Mouse (Mus musculus) lung, embryonic 15.5 days (tissue): ENCODE data around the gene Grwd1. TPM values are rescaled to one million over a fixed set of nuclear protein-coding genes. Genes with fewer than 3 reads are reported as not detected.

ENCODE experiments used
- ATAC-seq: fragments of 200-750 bp; cut with Nextera tagmentation; 2 replicates; pipeline ENCODE4 v1.8.0; 2017; ENCODE audit warnings: moderate number of reproducible peaks, borderline replicate concordance; ENCODE audit not compliant: low FRiP score, low TSS enrichment; ENCODE audit errors: extremely low read depth
- H3K27ac ChIP-seq: fragments of 300-500 bp; sonication (generic); 2 replicates; pipeline ENCODE4 v1.5.1; 2015; ENCODE audit warnings: moderate library complexity, mild to moderate bottlenecking, inconsistent platforms
- H3K27me3 ChIP-seq: fragments of 300-500 bp; sonication (generic); 2 replicates; pipeline ENCODE4 v1.6.1; 2015; ENCODE audit warnings: inconsistent platforms
- H3K36me3 ChIP-seq: fragments of 300-500 bp; sonication (generic); 2 replicates; pipeline ENCODE4 v1.6.1; 2015; ENCODE audit warnings: inconsistent platforms
- H3K4me1 ChIP-seq: fragments of 300-500 bp; sonication (generic); 2 replicates; pipeline ENCODE4 v1.6.1; 2015; ENCODE audit warnings: inconsistent platforms
- H3K4me2 ChIP-seq: fragments of 300-500 bp; sonication (generic); 2 replicates; pipeline ENCODE4 v1.6.1; 2015; ENCODE audit warnings: inconsistent platforms, mild to moderate bottlenecking, moderate library complexity
- H3K4me3 ChIP-seq: fragments of 300-500 bp; sonication (generic); 2 replicates; pipeline ENCODE4 v1.5.1; 2015; ENCODE audit warnings: mild to moderate bottlenecking, inconsistent platforms
- H3K9ac ChIP-seq: fragments of 300-500 bp; sonication (generic); 2 replicates; pipeline ENCODE4 v1.6.1; 2015; ENCODE audit warnings: inconsistent platforms
- H3K9me3 ChIP-seq: fragments of 300-500 bp; sonication (generic); 2 replicates; pipeline ENCODE4 v1.6.1; 2016; ENCODE audit warnings: inconsistent platforms
- WGBS: fragments of 180-500 bp; shearing (Covaris S2); methylation state at CpG from one replicate; pipeline ENCODE4 v1.1.7; 2015; 5-methylcytosine and 5-hydroxymethylcytosine counted together
- polyA plus RNA-seq: library from polyadenylated mRNA; unstranded; fragments of >200 nt; fragmentation: Nextera tagmentation; extraction: Ambion mirVana; gene quantifications from 2 replicates; pipeline ENCODE4 v1.2.1, GENCODE M21; 2015

The Grwd1 gene
- polyA plus RNA-seq, 1 experiment from 2014 or later, result 67.8 TPM

DNA sequence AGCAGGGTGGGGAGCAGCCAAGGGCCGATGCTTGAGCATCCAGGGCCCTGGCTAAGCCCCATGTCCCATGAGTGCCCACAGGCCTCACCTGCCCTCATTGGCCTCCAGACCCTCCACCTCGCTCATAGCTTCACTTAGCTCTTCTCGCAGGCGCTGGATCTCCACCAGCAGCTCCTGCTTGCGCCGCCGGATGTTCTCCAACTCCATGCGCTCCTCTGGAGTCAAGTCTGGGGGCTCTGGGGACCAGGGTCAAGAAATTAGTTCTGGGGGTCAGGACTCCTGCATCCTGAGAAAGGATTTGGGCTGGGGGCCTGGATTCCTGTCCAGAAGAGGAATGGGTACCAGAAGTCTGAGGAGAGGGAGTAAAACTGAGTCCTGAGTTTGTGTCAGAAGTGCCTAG, 17.8 kb downstream of the Grwd1 start:
- Histone ChIP-seq H3K27ac (no peak overlapping the region), H3K27me3 (no peaks in the 10 kb centered on the region), H3K4me1 (peaks cover 21% of the 10 kb centered on the region), H3K9ac (peak overlapping the region; percentile 100), H3K4me3 (peak overlapping the region; percentile 90), H3K4me2 (peak overlapping the region; percentile 72), H3K9me3 (no peaks in the 10 kb centered on the region), H3K36me3 (peaks cover 50% of the 10 kb centered on the region)
- ATAC-seq, result no peak
- 79% methylated on average over 8 of the region's 8 CpGs for WGBS

DNA sequence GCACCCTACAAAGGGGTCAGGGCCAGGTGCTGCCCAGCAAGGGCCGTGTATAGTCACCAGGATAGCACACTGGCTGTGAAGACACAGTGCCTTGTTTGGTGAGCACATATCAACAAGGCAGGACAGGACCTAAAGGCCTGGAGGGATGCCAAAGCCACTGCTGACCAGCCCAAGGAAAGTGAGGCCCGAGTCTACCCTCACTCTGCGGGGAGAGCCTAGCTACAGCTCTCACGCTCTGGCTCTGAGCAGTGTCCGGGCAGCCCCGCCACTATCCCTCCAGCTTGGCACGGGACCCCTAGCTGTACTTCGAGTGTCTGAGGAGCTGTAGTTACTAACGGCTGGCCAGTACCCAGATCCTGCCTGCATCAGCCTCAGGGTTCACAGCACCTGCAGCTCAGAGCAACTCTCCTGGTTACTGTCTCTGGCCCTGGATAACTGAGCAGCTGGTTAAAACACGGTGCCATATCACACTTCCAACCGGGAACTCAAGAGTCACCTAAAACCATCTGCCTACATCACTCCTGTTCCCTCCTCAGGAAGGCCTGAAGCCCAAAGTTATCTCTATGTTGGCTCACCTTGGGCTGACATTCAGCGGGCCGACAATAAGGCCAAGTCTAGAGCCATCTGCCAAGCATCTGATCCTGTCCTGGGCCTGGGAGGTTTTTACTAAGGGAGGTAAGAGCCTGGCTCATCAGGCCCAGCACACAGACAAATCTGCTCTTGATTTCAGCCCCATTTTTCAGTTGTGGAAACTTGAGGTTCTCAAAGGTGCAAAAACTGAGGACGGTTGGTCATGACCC, 21.3 kb downstream of the Grwd1 start:
- H3K9me3 ChIP-seq, result no peaks in the 10 kb centered on the region
- ATAC-seq, result no peak
- no peak overlapping the region for H3K4me3 ChIP-seq
- no peak overlapping the region for H3K4me2 ChIP-seq
- H3K27me3 ChIP-seq, result no peaks in the 10 kb centered on the region
- peaks cover 65% of the 10 kb centered on the region for H3K36me3 ChIP-seq
- no peak overlapping the region for H3K27ac ChIP-seq
- peaks cover 12% of the 10 kb centered on the region for H3K4me1 ChIP-seq
- WGBS, result 80% methylated on average over 14 of the region's 14 CpGs
- H3K9ac ChIP-seq, result no peak overlapping the region

DNA sequence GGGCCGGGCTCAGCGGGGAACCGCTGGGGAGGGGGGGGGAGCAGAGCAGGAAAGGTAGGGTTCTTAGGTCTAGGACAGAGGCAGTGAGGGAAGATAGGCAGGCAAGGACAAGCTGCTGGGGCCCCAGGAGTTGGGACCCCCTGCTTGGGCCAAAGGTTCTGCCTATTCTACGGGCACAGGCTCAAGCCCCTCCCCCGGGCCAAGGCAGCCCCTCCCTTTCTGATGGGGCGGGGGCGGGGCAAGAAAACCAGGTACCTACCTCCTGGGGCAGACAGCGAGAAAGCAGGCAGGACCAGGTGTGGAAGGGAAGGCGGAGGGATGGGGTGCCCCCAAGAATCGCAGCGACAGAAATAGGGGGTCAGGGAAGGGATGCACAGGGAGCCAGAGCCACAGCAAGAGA, 22.3 kb downstream of the Grwd1 start:
- H3K4me3 ChIP-seq, result no peak overlapping the region
- no peaks in the 10 kb centered on the region for H3K27me3 ChIP-seq
- H3K4me2 ChIP-seq, result no peak overlapping the region
- H3K36me3 ChIP-seq, result peaks cover 65% of the 10 kb centered on the region
- no peak for ATAC-seq
- 45% methylated on average over 11 of the region's 11 CpGs for WGBS
- H3K9me3 ChIP-seq, result no peaks in the 10 kb centered on the region
- H3K27ac ChIP-seq, result no peak overlapping the region
- peaks cover 12% of the 10 kb centered on the region for H3K4me1 ChIP-seq
- H3K9ac ChIP-seq, result no peak overlapping the region

- H3K9me3 ChIP-seq, result no peaks in the 10 kb centered on the region
- no peak for ATAC-seq
- 51% methylated on average over 5 of the region's 5 CpGs for WGBS
Measured at GRCm38 (mm10) chr7:45805941-45806340, 24.8 kb downstream of the Grwd1 start.

DNA sequence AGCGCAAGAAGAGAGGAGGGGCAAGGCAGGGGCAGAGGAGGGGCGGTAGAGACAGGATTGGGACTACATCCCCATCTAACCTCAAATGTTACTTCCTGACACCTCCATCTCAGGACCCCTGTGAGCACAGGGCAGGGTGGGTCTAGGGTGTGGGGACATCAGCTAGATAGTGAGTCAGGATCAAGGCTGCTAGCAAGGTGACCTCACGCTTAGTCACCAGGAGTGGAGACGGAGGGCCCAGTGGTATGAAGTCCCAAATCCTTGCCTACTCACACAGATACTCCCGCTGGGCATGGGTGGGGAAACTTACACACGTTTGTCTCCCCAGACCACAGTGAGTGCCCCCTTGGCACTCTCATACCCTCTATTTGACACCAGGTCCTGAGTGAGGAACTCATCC, 28.2 kb downstream of the Grwd1 start:
- no peak overlapping the region for H3K4me3 ChIP-seq
- H3K9me3 ChIP-seq, result no peaks in the 10 kb centered on the region
- no peak overlapping the region for H3K9ac ChIP-seq
- 88% methylated on average over 6 of the region's 6 CpGs for WGBS
- H3K27me3 ChIP-seq, result peaks cover 29% of the 10 kb centered on the region
- no peak overlapping the region for H3K4me2 ChIP-seq
- ATAC-seq, result no peak
- peaks cover 26% of the 10 kb centered on the region for H3K4me1 ChIP-seq
- H3K27ac ChIP-seq, result no peak overlapping the region
- peaks cover 11% of the 10 kb centered on the region for H3K36me3 ChIP-seq

More at GRCm38 (mm10) chr7:45805941-45806340, 24.8 kb downstream of the Grwd1 start:
- Histone ChIP-seq H3K4me2 (no peak overlapping the region), H3K4me1 (peaks cover 3% of the 10 kb centered on the region), H3K9ac (no peak overlapping the region), H3K36me3 (peaks cover 45% of the 10 kb centered on the region), H3K27ac (no peak overlapping the region), H3K27me3 (no peaks in the 10 kb centered on the region), H3K4me3 (no peak overlapping the region)

- Histone ChIP-seq H3K9ac (no peak overlapping the region), H3K9me3 (no peaks in the 10 kb centered on the region), H3K27me3 (peaks cover 38% of the 10 kb centered on the region), H3K36me3 (no peaks in the 10 kb centered on the region), H3K4me3 (peak overlapping the region; percentile 34), H3K4me2 (peak overlapping the region; percentile 64), H3K4me1 (peaks cover 27% of the 10 kb centered on the region), H3K27ac (peak overlapping the region; percentile 50; the same call in 1 of the 2 replicates)
- 2% methylated on average over 12 of the region's 12 CpGs for WGBS
- ATAC-seq, result peak; percentile 46; the same call in 1 of the 2 replicates
Measured at GRCm38 (mm10) chr7:45801348-45801747, 29.4 kb downstream of the Grwd1 start.

DNA sequence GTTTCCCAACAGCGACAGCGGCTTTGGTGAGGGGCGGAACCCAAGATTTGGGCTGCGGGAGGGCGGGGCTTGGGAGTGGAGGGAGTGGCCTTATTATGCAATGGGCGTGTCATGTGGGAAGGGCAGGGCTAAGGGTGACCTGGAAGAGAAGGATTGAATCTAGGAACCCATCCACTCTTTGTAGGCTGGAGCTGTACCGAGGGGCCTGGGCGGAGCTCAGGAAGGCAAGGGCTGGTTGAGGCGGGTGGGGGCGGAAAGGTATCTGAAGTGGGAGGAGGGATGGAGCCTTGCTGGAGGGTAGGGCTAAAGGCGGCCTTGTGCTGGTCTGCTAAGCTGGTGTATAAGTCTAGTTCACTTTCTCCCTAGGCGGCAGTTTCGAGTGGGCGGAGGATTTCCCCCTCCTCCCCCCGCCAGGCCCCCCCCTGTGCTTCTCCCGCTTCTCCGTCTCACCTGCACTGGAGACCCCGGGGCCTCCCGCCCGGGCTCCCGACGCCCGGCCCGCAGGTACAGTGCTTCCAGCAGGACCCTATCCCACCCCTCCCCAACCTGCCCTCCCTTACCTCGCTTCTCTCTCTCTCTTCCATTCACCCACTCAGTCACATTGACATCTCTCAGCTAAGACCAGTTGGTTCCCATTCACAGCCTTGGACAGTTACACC, 30.1 kb downstream of the Grwd1 start:
- Histone ChIP-seq H3K36me3 (no peaks in the 10 kb centered on the region), H3K4me3 (peak overlapping the region; percentile 34), H3K9ac (no peak overlapping the region), H3K4me1 (peaks cover 27% of the 10 kb centered on the region), H3K27ac (peak overlapping the region; percentile 54; the same call in 1 of the 2 replicates), H3K9me3 (no peaks in the 10 kb centered on the region), H3K4me2 (peak overlapping the region; percentile 64), H3K27me3 (peaks cover 38% of the 10 kb centered on the region)
- WGBS, result 13% methylated on average over 23 of the region's 25 CpGs
- peak; percentile 73 for ATAC-seq

DNA sequence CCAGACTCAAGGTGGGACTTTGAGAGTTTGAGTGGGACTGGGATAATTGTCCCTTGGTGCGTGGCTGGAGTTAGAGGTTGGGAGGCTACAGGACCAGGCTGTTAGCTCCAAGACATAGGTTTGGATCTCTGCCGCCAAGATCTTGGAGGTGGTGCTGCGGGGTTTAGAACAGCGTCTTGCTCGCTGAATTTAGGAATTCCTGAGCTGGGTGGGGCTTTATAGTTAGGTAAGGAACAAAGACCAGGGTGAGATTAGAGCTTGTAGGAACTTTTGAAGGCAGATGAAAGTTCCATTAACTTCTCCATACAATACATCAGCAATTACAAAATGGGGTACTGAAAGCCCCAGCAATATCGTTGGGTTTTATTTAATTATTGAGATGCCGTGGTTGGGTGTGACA, 30.7 kb downstream of the Grwd1 start:
- ATAC-seq, result no peak
- Histone ChIP-seq H3K9me3 (no peaks in the 10 kb centered on the region), H3K27ac (peak overlapping the region; percentile 54; the same call in 1 of the 2 replicates)

GRCm38 (mm10) chr7:45798931-45799330, 31.8 kb downstream of the Grwd1 start:
- H3K27me3 ChIP-seq, result peaks cover 38% of the 10 kb centered on the region
- no peaks in the 10 kb centered on the region for H3K9me3 ChIP-seq
- WGBS, result 46% methylated on average over 7 of the region's 7 CpGs
- no peak overlapping the region for H3K9ac ChIP-seq
- H3K4me3 ChIP-seq, result peak overlapping the region; percentile 48; the same call in 1 of the 2 replicates
- peaks cover 27% of the 10 kb centered on the region for H3K4me1 ChIP-seq
- no peak for ATAC-seq
- peak overlapping the region; percentile 84 for H3K4me2 ChIP-seq
- H3K36me3 ChIP-seq, result no peaks in the 10 kb centered on the region
- H3K27ac ChIP-seq, result no peak overlapping the region

More for the DNA sequence above, 30.7 kb downstream of the Grwd1 start:
- Histone ChIP-seq H3K4me2 (peak overlapping the region; percentile 64), H3K4me1 (peaks cover 27% of the 10 kb centered on the region), H3K36me3 (no peaks in the 10 kb centered on the region), H3K4me3 (peak overlapping the region; percentile 34), H3K27me3 (peaks cover 38% of the 10 kb centered on the region), H3K9ac (no peak overlapping the region)
- 34% methylated on average over 7 of the region's 7 CpGs for WGBS

- peak overlapping the region; percentile 44 for H3K9ac ChIP-seq
- H3K27me3 ChIP-seq, result peaks cover 38% of the 10 kb centered on the region
Measured at GRCm38 (mm10) chr7:45798511-45798836, 32.3 kb downstream of the Grwd1 start.

GRCm38 (mm10) chr7:45797661-45798510, 32.9 kb downstream of the Grwd1 start:
- ATAC-seq, result no peak
- peaks cover 27% of the 10 kb centered on the region for H3K4me1 ChIP-seq
- H3K27me3 ChIP-seq, result peaks cover 38% of the 10 kb centered on the region
- peak overlapping the region; percentile 48 for H3K4me3 ChIP-seq
- H3K9me3 ChIP-seq, result no peaks in the 10 kb centered on the region
- H3K36me3 ChIP-seq, result no peaks in the 10 kb centered on the region
- peak overlapping the region; percentile 84 for H3K4me2 ChIP-seq
- 2% methylated on average over 46 of the region's 60 CpGs for WGBS
- peak overlapping the region; percentile 44 for H3K9ac ChIP-seq
- H3K27ac ChIP-seq, result no peak overlapping the region

More at GRCm38 (mm10) chr7:45798511-45798836, 32.3 kb downstream of the Grwd1 start:
- WGBS, result 3% methylated on average over 19 of the region's 19 CpGs
- Histone ChIP-seq H3K27ac (no peak overlapping the region), H3K9me3 (no peaks in the 10 kb centered on the region), H3K4me3 (peak overlapping the region; percentile 48), H3K36me3 (no peaks in the 10 kb centered on the region), H3K4me2 (peak overlapping the region; percentile 84), H3K4me1 (peaks cover 27% of the 10 kb centered on the region)
- ATAC-seq, result no peak
